Mouse (Mus musculus) C2C12 (cell line): ENCODE results near the gene Pacs1. TPM values are rescaled to one million over a fixed set of nuclear protein-coding genes. Genes with fewer than 3 reads are reported as not detected.

Experiments used
- H3K27me3 ChIP-seq: one replicate; pipeline ENCODE4 v1.6.1; 2011; ENCODE audit not compliant: control insufficient read depth, insufficient read depth, insufficient read length
- H3K36me3 ChIP-seq: one replicate; pipeline ENCODE4 v1.6.1; 2011; ENCODE audit not compliant: control insufficient read depth, insufficient read depth
- H3K4me3 ChIP-seq: one replicate; pipeline ENCODE4 v1.5.1; 2011; ENCODE audit warnings: mild to moderate bottlenecking, control low read depth; ENCODE audit not compliant: poor library complexity, insufficient read depth, severe bottlenecking
- H3K79me2 ChIP-seq: one replicate; pipeline ENCODE4 v1.6.1; 2011; ENCODE audit not compliant: control insufficient read depth, insufficient read depth
- H3K79me3 ChIP-seq: one replicate; pipeline ENCODE4 v1.6.1; 2011; ENCODE audit warnings: low read depth, control low read depth
- H3ac ChIP-seq: one replicate; pipeline ENCODE3; 2011; ENCODE audit warnings: low read depth; ENCODE audit not compliant: control insufficient read depth, insufficient read length
- CEBPB ChIP-seq: IDR thresholded peaks from one replicate; pipeline ENCODE4 v1.6.1; 2011; ENCODE audit warnings: low read depth, mild to moderate bottlenecking, control low read depth, moderate library complexity
- CTCF ChIP-seq: IDR thresholded peaks from one replicate; pipeline ENCODE4 v1.5.1; 2011; ENCODE audit not compliant: control insufficient read depth, insufficient read depth, insufficient read length
- FOSL1 ChIP-seq: IDR thresholded peaks from one replicate; pipeline ENCODE4 v1.8.0; 2011; ENCODE audit warnings: mild to moderate bottlenecking, low read length; ENCODE audit not compliant: poor library complexity, insufficient read depth, severe bottlenecking
- MAX ChIP-seq: IDR thresholded peaks from one replicate; pipeline ENCODE4 v1.6.1; 2011; ENCODE audit warnings: mild to moderate bottlenecking, control low read depth
- MYOD1 ChIP-seq: IDR thresholded peaks from one replicate; pipeline ENCODE4 v1.6.1; 2011; ENCODE audit warnings: low read depth; ENCODE audit not compliant: control insufficient read depth, insufficient read length
- MYOG ChIP-seq: IDR thresholded peaks from one replicate; pipeline ENCODE4 v1.6.1; 2011; ENCODE audit not compliant: control insufficient read depth, insufficient read length; ENCODE audit errors: extremely low read depth
- USF1 ChIP-seq: IDR thresholded peaks from one replicate; pipeline ENCODE4 v1.6.1; 2011; ENCODE audit warnings: low read depth, mild to moderate bottlenecking, control low read depth, moderate library complexity
- polyA plus RNA-seq: library from polyadenylated mRNA; unstranded; fragments of >200 nt; fragmentation: generic; extraction: Trizol; gene quantifications from one replicate; pipeline ENCODE4 v1.2.1, GENCODE M21; 2012; ENCODE audit warnings: missing spikeins

Gene Pacs1
- polyA plus RNA-seq, 1 experiment: 10.1 TPM

- Histone ChIP-seq H3K79me2 (no peaks in the 10 kb centered on the region), H3K36me3 (no peaks in the 10 kb centered on the region), H3K27me3 (no peaks in the 10 kb centered on the region), H3K4me3 (no peak overlapping the region), H3ac (no peak overlapping the region), H3K79me3 (no peaks in the 10 kb centered on the region)
- TF ChIP-seq CEBPB (no peak), CTCF (no peak), USF1 (no peak), MAX (no peak), MYOG (no peak), FOSL1 (no peak), MYOD1 (no peak)
These were observed 91.0 kb downstream of the Pacs1 start for GRCm38 (mm10) chr19:5181926-5182325.

- H3K79me3 ChIP-seq: no peaks in the 10 kb centered on the region
- no peak for TF ChIP-seq CEBPB
- no peak for TF ChIP-seq MYOG
- no peak for TF ChIP-seq USF1
- TF ChIP-seq MYOD1: no peak
- no peak for TF ChIP-seq MAX
- TF ChIP-seq FOSL1: no peak
- no peak for TF ChIP-seq CTCF
- H3ac ChIP-seq: no peak overlapping the region
These were observed 94.3 kb downstream of the Pacs1 start for GRCm38 (mm10) chr19:5178631-5179030.

GRCm38 (mm10) chr19:5170430-5170829 lies 102.5 kb downstream of the Pacs1 start:
- TF ChIP-seq CTCF (no peak), USF1 (no peak), FOSL1 (no peak), MYOD1 (no peak), MYOG (no peak), CEBPB (no peak), MAX (no peak)
- Histone ChIP-seq H3K79me2 (no peaks in the 10 kb centered on the region), H3K36me3 (no peaks in the 10 kb centered on the region), H3K4me3 (no peak overlapping the region), H3ac (no peak overlapping the region), H3K79me3 (no peaks in the 10 kb centered on the region), H3K27me3 (no peaks in the 10 kb centered on the region)

More at GRCm38 (mm10) chr19:5178631-5179030, 94.3 kb downstream of the Pacs1 start:
- Histone ChIP-seq H3K79me2 (no peaks in the 10 kb centered on the region), H3K27me3 (no peaks in the 10 kb centered on the region), H3K36me3 (no peaks in the 10 kb centered on the region), H3K4me3 (no peak overlapping the region)

GRCm38 (mm10) chr19:5167477-5167876 lies 105.4 kb downstream of the Pacs1 start:
- Histone ChIP-seq H3ac (no peak overlapping the region), H3K79me2 (no peaks in the 10 kb centered on the region), H3K36me3 (no peaks in the 10 kb centered on the region), H3K27me3 (no peaks in the 10 kb centered on the region), H3K4me3 (no peak overlapping the region), H3K79me3 (no peaks in the 10 kb centered on the region)
- TF ChIP-seq CTCF (no peak), FOSL1 (no peak), CEBPB (no peak), MAX (no peak), MYOD1 (no peak), MYOG (no peak), USF1 (no peak)

GRCm38 (mm10) chr19:5164380-5164779 lies 108.5 kb downstream of the Pacs1 start:
- Histone ChIP-seq H3K79me3 (no peaks in the 10 kb centered on the region), H3K79me2 (no peaks in the 10 kb centered on the region), H3ac (no peak overlapping the region), H3K27me3 (no peaks in the 10 kb centered on the region), H3K4me3 (no peak overlapping the region), H3K36me3 (no peaks in the 10 kb centered on the region)
- TF ChIP-seq MYOD1 (no peak), FOSL1 (no peak), CTCF (no peak)

GRCm38 (mm10) chr19:5161913-5162312 lies 111.0 kb downstream of the Pacs1 start:
- no peaks in the 10 kb centered on the region for H3K79me2 ChIP-seq
- no peaks in the 10 kb centered on the region for H3K36me3 ChIP-seq
- no peak overlapping the region for H3ac ChIP-seq
- no peaks in the 10 kb centered on the region for H3K79me3 ChIP-seq
- H3K27me3 ChIP-seq: no peaks in the 10 kb centered on the region
- no peak overlapping the region for H3K4me3 ChIP-seq
- TF ChIP-seq MYOG (no peak), CTCF (no peak)

- H3K36me3 ChIP-seq: no peaks in the 10 kb centered on the region
- no peak overlapping the region for H3ac ChIP-seq
- H3K79me2 ChIP-seq: no peaks in the 10 kb centered on the region
- H3K79me3 ChIP-seq: no peaks in the 10 kb centered on the region
- H3K4me3 ChIP-seq: no peak overlapping the region
- H3K27me3 ChIP-seq: no peaks in the 10 kb centered on the region
- TF ChIP-seq CEBPB: no peak
- no peak for TF ChIP-seq MAX
- no peak for TF ChIP-seq FOSL1
- TF ChIP-seq MYOD1: no peak
- TF ChIP-seq USF1: no peak
- no peak for TF ChIP-seq CTCF
- no peak for TF ChIP-seq MYOG
These were observed 120.7 kb downstream of the Pacs1 start for GRCm38 (mm10) chr19:5152261-5152660.
